Mouse (Mus musculus): Measurements from ENCODE around the gene Cept1.
A peak's percentile ranks its signal among the peaks of the same experiment; 100 is the strongest.

Cept1 gene

GRCm38 (mm10) chr3:106494417-106494950 is 53.1 kb downstream of the Cept1 start:
- DNase-seq (ENCODE audit: low spot score) = no peak

GRCm38 (mm10) chr3:106493882-106494281 is 53.7 kb downstream of the Cept1 start:
- no peak for DNase-seq (ENCODE audit: low spot score)

GRCm38 (mm10) chr3:106493202-106493601 is 54.4 kb downstream of the Cept1 start:
- no peak for DNase-seq (ENCODE audit: low spot score)

- DNase-seq (ENCODE audit: low spot score) = no peak
Observed at GRCm38 (mm10) chr3:106492723-106493122, 54.9 kb downstream of the Cept1 start.

- no peak for DNase-seq (ENCODE audit: low spot score)
Observed at GRCm38 (mm10) chr3:106490239-106490638, 57.4 kb downstream of the Cept1 start.

- no peak for DNase-seq (ENCODE audit: low spot score)
Observed at GRCm38 (mm10) chr3:106487551-106487950, 60.1 kb downstream of the Cept1 start.

- no peak for DNase-seq (ENCODE audit: low spot score)
Observed at GRCm38 (mm10) chr3:106485810-106486209, 61.8 kb downstream of the Cept1 start.

- DNase-seq (ENCODE audit: low spot score) = no peak
Observed at GRCm38 (mm10) chr3:106484861-106485260, 62.7 kb downstream of the Cept1 start.

- DNase-seq (ENCODE audit: low spot score) = no peak
Observed at GRCm38 (mm10) chr3:106483796-106484405, 63.7 kb downstream of the Cept1 start.

- no peak for DNase-seq (ENCODE audit: low spot score)
Observed at GRCm38 (mm10) chr3:106483297-106483696, 64.3 kb downstream of the Cept1 start.

- DNase-seq (ENCODE audit: low spot score) = peak; percentile 26
Observed at GRCm38 (mm10) chr3:106482281-106483081, 65.1 kb downstream of the Cept1 start, which contains the start of gene Dennd2d. Gene Dennd2d (plus strand): TSS chr3:106482405.

- DNase-seq (ENCODE audit: low spot score) = no peak
Observed at GRCm38 (mm10) chr3:106476863-106477262, 70.7 kb downstream of the Cept1 start.

- DNase-seq (ENCODE audit: low spot score) = no peak
Observed at GRCm38 (mm10) chr3:106474210-106474609, 73.4 kb downstream of the Cept1 start.

GRCm38 (mm10) chr3:106464750-106465149 is 82.9 kb downstream of the Cept1 start:
- DNase-seq (ENCODE audit: low spot score) = no peak

- no peak for DNase-seq (ENCODE audit: low spot score)
Observed at GRCm38 (mm10) chr3:106462493-106462892, 85.1 kb downstream of the Cept1 start.

GRCm38 (mm10) chr3:106462059-106462470 is 85.5 kb downstream of the Cept1 start:
- no peak for DNase-seq (ENCODE audit: low spot score)

- no peak for DNase-seq (ENCODE audit: low spot score)
Observed at GRCm38 (mm10) chr3:106457298-106457869, 90.2 kb downstream of the Cept1 start.

- no peak for DNase-seq (ENCODE audit: low spot score)
Observed at GRCm38 (mm10) chr3:106452616-106453015, 95.0 kb downstream of the Cept1 start.

Measured in yolk sac, embryonic 10.5 days (tissue).